In the genomic region with DNA sequence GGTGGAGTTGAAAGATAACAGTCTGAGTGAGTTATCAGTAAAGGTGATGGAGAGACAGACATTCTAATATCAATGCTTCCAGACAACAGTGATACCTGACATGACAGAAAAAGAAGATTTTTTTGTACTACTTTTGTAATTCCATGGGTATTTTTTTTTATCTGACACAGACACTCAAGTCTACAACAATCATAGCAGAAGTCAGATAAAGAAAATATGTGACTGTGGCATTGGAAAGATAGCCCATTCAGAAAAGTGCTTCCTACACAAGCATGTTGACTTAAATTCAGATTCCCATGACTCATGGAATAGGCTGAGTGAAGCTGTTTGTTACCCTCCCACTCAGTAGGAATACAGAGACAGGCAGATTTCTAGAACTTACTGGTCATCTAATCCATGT, we compare ENCODE assay signal across 16 mouse cellular contexts.
"Had no signal": no experiment of that assay in that cellular context is flagged by ENCODE, and none has a peak within 500 bp of the region (broad histone marks: within the 10 kb centered on the region; RNA-seq: fewer than 3 reads in every experiment).

No protein-coding gene starts in this region.

- DNase-seq: retina, postnatal 1 day; right cerebral cortex, adult 18-20 months; right cerebral cortex, postnatal 14 days; right cerebral cortex, postnatal 25 days; right cerebral cortex, postnatal 4 days; spleen, adult 18-20 months; thymus, adult 18-20 months; thymus, adult 2 months; thymus, postnatal 14 days; thymus, postnatal 25 days; thymus, postnatal 36 days; thymus, postnatal 4 days had no signal

- H3K4me2 ChIP-seq: neural tube, embryonic 13.5 days; neural tube, embryonic 15.5 days; stomach, embryonic 15.5 days had no signal

- H3K27me3 ChIP-seq: neural tube, embryonic 13.5 days; neural tube, embryonic 15.5 days; stomach, embryonic 15.5 days had no signal

- H3K4me1 ChIP-seq: neural tube, embryonic 13.5 days; neural tube, embryonic 15.5 days; stomach, embryonic 15.5 days had no signal

- H3K9ac ChIP-seq: neural tube, embryonic 13.5 days; neural tube, embryonic 15.5 days; stomach, embryonic 15.5 days had no signal

- H3K4me3 ChIP-seq: neural tube, embryonic 13.5 days; neural tube, embryonic 15.5 days; stomach, embryonic 15.5 days had no signal

- H3K27ac ChIP-seq: neural tube, embryonic 13.5 days; neural tube, embryonic 15.5 days; stomach, embryonic 15.5 days; stomach, postnatal 0 days had no signal

- H3K36me3 ChIP-seq: neural tube, embryonic 13.5 days; neural tube, embryonic 15.5 days; stomach, embryonic 15.5 days had no signal

- H3K9me3 ChIP-seq: neural tube, embryonic 13.5 days; neural tube, embryonic 15.5 days; stomach, embryonic 15.5 days had no signal
